Mouse (Mus musculus) frontal cortex, postnatal 36 days (tissue): ENCODE results near the gene Aff3.

Experiments
- DNase-seq, 2 experiments: peaks; one replicate each; pipeline ENCODE4 v3.0.0; 2022; ENCODE audit warnings: low spot score in 2 of 2

The Aff3 gene

DNA sequence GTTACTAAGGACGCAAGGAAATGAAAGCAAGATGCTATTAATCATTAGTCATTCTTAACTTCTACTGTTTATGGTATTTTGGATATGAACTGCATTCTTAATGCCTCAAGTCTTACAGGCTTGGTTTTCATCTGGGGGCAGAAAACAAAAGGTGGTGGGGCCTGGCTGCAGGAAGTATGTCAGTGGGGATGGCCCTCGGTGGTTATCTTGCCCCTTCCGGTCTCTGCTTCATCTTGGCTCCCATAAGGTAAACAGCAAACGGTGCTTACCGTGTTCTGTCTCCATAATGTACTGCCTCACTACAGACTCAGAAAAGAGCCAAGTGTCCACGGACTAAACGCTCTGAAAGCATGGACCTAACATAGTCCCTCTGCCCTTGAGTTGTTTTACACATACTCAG lies 60.1 kb downstream of the Aff3 start:
- no peak for DNase-seq

DNA sequence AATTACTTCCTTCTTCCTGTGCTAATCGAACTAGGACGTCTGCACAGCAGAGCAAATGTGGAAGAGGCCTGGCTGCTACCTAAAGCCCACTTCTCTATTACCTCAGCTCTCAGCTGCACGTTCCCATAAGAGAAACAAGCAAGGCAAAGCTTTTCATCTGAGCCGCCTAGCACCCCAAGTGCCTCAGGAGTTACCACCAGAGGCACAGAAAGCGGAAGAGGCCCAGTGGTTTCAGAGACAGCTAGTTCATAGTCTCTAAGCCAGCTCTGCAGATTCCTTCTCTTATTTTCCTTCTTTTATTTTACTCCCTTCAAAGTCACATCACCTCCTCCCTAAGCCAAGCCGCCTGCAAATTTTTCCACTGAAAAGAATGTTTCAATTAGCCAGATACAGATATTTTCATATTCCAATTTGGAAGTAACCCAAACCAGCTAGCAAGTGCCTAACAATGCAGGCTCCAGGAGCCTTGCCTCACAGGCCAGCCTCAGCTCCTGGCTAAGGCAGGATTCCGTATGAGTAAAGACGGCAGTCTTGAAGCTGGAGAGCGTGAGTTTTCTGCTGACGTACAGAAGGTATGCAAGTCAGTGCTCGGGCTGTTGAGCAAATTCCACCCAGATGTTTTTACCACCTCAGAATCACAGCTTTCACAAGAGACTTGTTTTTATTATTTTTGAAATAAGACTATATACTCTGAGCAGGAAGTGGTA lies 62.8 kb downstream of the Aff3 start:
- DNase-seq, result no peak

DNA sequence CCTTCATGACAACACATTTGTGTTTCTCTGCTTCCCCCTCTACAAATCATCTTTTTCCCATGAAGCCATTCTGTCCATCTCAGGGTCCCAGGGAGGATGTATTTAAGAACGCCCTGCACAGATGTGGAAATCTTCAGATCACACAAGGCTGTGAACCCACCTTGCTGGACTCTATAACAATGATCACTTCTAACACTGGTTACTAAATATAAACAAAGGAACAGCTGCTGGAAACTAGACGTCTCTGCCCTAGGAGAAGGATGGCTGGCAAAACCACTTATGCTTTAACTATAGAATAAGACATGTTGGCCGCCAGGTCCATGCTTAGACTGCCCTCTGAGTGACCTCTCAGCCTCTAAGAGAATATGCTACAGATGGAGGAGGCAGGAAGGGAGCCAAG lies 69.4 kb downstream of the Aff3 start:
- DNase-seq, result no peak

DNA sequence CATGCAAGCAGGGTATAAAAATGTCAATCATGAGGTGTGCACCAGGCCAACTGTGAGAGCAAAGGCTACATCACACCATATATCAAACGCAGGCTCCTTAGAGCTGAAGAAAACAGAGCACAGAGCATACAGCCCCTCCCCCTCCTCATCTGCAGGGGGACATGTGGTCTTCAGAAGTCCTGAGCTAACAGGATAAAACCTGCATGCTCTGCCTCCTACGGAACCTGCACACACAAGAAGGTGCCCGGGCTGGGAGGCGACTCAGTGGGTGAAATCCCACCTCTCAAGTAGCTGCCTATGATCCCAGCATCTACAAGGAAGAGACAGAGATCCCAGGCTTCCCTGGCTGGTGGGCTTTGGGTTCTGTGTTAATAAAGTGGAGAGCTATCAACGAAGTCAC lies 70.0 kb downstream of the Aff3 start:
- DNase-seq, result no peak

DNA sequence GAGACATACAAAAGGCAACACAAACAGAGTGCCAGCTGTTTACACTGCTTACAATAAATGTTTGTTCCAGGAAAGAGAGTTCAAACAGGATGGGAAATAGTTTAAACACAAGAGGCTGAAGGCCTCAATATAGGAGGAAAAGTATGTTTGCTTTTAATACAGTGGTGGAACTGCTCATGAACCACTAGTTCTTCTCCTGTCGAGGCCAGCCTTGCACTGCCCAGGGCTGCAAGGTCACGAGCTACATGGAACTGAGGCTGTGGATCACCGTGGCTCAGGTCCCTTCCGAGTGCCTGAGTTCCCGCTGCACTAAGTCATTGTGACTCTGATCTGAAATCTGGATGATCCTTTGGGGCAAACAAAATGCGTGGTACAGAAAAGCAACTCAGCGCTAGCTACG lies 73.6 kb downstream of the Aff3 start:
- DNase-seq, result no peak

DNA sequence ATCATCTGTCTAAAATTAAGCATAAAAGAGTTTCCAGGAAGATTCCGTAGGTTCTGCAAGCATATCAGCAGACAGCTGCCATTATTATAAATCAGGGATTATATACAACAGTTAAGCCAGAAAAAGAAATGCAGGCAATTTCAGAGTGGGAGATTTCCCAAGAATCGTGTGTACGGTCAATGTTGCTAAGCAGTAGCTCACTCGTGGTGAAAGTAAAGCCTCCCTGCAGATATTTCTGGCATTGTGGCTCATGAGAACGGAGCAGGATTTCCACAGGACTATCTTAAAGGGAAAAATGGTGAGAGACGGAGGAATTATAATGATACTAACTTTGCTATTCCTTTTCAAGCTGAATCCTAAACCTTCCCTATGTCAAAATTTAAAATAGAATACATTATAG lies 76.0 kb downstream of the Aff3 start:
- peak in 1 of 2 experiments; percentile 31 for DNase-seq

DNA sequence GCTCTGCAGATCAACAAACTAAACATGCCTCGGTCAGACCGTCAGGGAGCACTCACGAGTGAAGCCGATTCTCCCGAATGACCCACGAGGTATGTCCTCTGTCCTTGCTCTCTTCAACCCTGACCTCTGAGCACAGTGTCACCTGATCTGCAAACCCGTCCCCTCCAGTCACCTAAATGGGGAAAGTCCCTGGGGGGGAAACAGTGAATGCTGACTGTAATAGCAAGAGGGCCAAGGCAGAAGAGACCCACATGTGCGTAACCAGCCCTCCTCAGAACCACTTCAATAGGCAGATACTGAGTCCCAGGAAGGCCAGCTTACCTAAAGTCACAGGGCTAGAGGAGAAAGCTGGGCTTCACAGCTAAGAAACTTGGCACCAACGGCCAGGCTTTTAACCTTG lies 82.4 kb downstream of the Aff3 start:
- DNase-seq, result no peak

DNA sequence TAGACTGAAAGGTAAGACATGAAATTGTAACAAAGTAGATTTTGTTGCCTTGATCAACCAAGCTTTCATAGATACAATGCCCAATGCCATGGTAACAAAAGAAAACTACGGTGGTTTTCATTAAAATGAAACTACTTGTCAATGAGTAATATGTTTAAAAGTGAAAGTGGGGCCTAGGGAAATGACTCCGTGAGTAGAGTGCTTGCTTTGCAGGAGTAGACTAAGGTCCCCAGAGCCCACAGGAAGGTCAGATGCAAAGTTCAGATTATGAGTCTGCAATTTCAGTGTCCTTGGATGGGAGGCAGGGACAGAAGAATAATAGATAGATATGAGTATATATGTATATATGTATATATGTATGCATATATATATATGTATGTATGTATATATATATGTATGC lies 84.2 kb downstream of the Aff3 start:
- no peak for DNase-seq

DNA sequence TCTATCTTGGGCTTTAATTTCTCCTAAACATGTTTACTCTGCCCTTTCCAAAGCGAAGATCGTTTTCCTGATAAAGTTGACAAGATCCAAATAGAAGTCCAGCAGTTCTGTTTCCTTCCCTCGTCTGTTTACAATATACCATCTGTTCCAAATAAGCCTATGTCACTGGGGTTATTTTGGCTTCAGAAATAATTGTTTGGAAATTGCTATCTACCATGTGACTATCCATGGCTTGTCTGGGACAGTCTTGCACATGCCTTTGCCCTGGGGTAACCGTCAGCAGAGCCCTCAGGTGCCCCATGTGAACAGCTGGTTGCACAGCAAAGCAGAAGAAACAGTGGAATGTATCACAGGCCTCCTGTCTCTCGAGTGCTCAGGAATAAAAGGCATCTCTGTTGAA lies 86.4 kb downstream of the Aff3 start:
- DNase-seq, result no peak

DNA sequence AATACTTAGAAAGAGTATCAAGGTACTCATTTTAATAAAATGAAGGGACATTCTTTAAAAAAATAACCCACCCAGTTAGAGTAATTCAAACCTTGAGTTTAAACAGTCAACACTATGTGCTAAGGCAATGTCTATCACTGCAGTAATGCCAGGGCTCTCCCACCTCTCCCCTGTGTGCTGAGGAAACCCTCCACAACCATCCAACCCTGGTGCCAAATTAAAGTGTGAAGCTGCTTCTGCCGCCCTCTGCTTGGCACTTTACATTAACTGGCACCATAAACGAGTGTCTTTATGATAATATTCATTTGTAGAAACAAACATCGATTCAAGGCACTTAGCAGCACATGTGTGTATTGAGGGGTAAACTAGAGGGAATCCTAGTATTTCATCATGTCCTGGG lies 97.0 kb downstream of the Aff3 start:
- no peak for DNase-seq

DNA sequence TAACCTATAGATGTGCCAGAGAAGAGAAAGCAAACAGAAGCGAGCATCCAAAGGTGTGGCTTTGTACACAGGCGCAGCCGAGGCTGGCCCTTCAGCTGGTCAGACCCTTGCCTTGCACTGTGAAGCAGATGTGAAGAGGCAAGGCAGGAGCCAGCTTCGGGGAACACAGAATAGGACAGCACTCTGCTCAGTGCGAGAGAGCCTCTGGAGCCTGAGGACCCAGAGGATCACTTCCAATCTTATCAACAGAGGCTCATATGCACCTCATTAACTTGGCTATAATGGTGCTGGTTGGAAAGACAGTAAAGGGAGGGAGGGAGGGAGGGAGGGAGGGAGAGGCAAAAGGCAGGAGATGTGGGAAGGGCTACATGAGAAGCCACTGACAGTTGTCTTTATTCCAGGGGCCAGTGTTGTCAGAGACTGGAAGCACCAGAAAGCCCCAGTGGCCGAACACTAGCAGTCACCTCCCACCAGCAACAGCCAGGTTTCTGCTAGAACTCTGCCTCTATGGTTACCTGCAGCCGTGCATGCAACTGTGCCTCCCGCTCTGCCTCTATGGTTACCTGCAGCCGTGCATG lies 98.6 kb downstream of the Aff3 start:
- no peak for DNase-seq

DNA sequence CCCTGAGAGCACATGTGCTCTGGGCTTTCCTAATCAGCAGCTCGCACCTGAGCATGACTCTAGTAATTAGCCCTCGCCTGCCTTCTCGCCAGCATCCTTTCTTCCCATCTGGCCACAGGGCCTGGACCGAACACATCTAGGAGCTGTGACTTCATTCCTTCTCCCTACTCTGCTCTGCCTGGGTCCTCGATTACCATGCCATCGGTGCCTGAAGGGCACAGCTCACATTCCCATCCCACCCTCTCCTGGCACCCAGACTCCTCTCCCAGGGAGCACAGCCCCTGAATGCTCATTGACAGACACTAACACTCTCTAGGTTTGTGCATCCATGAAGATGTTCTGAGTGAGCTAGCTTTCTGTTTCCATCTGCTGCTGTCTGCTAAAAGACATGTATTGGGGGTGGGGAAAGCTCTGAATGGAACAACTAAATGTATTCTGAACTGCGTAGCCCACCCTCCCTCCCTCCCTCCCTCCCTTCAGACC lies 99.4 kb downstream of the Aff3 start:
- DNase-seq, result no peak

DNA sequence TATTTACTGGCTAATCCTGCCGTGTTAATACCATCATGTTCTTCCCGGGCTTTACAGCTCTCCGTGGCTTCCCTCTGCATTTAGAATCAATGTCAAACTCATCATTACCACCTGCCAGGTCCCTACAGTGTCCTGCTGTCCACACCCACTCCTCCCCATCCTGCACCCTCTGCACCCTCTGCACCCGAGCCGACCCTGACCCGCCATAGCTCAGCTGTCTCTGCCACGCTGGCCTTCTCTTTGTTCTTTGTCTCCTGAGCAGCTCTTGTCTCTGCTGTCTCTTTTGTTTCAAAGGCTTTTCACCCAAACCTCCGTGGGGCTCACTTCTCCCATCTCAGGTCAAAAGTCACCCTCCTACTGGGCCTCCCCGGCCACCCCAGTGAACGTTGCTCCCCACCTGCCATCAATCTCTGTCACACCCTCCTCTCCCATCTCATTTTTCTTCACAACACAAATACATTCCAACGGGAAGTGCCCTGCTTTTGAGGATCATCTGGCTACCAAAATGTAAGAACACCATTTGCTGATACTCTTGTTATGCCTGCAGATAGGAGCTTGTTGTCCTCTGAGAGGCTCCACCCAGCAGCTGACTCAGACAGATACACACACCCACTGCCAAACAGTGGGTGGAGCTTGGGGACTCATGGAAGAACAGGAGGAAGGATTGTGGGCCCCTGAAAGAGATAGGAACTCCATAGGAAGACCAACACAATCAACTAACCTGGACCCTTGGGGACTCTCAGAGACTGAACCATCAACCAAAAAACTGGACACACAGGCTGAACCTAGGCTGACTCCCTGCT lies 102.2 kb downstream of the Aff3 start:
- no peak for DNase-seq

DNA sequence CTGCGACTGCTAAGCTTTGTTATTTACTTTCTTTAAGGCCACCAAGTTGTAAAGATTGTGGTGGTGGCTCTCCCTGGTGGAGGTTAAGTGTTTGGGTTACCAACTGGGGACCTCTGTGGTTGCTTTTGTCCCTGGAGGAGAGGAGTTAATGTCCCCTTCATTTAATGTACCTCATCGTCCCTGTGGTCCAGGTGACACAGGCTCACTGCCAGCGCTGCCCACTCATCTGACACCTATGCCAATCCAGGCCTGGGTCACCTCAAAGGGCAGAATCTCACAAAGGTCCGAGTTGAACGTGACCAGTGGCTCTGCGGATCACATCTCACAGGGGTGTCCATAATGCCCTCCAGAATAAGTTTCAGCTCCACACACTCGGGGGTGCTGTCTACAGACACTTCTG lies 103.4 kb downstream of the Aff3 start:
- no peak for DNase-seq

DNA sequence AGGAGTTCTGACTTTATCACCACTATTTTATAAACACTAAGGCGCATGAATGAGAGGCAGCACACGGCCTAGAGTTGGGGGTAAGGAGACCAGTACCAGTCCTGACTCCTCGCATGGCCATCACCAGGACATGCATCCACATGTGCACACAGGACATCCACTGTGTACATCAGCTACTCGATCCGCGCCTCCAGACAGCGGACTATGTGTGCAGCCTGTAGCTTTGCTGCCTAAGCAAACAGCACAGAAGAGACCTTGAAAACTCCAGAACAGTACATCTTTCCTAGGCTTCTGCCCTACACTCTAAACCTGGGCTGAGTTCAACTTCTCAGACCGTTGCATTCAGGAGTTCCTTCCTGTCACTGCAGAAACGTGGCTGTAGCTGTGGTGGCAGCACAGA lies 104.1 kb downstream of the Aff3 start:
- DNase-seq, result no peak

DNA sequence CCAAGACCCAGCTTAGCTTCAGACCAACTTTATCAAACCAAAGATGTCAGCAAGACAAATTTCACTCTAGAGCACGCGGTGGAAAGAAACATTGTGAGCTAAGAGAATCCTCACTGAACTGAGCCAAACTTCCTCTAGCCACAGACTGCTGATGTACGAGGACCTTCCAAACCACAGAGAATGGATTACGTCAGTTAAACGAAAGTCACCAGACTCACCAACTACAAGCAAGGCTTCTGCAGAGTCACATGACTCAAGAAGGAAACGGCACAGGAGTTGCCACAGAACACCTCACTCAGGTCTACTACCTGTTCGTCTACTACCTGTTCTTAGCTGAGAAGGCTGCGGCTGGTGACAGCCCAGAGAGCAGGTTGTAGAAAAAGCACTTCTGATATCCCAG lies 107.1 kb downstream of the Aff3 start:
- no peak for DNase-seq

DNA sequence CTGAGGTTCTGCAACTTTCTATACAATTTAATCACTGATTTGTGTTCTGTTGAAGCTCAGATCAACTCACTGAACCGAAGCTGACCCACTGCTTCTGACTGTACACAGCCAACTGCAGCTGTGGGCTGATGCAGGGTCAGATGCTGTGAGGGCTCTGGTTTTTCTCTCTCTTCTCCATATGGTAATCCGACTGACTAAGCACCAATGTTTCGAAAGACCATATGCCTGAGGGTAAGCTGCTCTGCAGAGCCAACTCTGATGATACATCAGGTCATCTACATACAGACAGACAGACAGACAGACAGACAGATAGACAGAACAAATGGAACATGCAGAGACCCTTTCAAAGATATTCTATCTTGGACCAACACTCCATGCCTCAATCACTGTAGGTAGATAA lies 110.2 kb downstream of the Aff3 start:
- no peak for DNase-seq

DNA sequence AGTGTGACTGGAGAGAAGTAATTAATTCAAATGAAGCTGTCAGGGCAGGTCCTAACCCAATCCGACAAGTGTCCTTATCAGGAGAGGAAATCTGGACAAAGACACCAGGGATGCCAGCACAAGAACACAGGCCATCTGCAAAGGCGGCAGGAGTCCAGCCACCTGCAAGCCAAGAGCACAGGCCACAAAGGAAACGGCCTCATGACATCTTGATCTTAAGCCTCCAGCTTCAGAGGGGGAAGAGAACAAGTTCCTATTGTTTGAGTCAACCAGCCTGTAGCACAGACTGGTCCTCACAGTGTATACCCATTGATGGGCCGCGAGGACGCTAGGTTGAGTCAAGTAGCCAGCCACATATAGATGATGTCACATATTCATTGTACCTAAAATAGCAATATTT lies 111.7 kb downstream of the Aff3 start:
- DNase-seq, result no peak

DNA sequence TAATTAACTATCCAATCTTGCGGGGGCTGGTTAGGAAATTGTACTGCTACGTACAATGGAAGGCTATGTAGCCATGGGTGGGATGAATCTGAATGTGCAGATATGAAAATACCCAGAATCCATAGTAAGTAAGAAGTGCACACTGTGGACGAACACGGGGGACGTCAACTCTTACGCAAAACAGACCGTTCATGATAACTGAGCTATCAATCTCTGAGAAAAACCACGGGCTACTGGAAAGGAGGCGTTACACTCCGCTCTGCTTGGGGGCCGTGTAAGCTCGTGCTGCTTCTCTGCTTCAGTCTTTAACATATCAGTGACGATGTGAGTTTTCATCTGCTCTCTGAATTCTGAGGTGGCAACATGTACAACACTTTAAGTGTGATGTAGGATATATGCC lies 114.2 kb downstream of the Aff3 start:
- no peak for DNase-seq

DNA sequence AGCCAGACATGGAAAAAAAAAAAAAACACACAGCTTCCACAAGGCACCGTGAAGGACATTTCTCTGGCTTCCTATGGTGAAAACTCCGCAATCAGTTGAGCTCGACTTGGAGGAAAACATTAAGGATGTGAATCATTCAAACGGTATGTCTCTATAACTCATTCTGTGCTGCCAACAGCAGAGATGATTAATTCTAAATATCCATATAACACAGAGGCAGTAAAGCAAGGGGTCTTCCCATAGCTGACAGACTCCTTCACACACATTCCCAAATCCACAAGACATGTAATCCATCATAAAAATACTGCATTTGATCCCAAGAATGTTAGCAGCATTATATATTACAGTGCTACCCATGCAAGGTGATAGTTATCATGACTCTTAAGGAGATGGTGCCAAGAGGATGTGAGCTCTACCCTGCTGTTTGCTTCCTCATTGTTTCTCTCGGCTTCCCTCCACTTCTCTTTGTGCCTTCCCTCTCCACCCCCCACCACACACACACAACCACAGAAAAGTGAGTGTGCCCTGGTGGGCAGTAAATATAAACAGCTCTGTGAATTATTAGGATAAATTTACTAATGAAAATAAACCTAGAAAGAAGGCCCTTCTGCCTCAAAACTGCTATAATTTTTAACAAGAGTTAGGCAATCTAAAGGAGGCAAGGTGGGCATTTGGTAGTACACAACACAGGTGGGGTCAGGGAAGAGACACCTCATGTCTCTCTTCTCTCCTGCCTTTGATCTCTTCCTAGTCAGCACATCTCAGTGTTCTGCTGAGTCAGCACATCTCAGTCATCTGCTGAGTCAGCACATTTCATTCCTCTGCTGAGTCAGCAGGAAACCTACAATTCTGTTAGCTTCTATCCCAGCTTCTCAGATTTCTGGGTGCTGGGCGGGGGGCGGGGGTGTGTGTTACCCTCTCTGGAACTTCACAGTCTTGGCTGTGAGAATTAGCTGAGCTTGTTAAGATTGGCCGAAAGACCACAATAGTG lies 115.8 kb downstream of the Aff3 start:
- no peak for DNase-seq

DNA sequence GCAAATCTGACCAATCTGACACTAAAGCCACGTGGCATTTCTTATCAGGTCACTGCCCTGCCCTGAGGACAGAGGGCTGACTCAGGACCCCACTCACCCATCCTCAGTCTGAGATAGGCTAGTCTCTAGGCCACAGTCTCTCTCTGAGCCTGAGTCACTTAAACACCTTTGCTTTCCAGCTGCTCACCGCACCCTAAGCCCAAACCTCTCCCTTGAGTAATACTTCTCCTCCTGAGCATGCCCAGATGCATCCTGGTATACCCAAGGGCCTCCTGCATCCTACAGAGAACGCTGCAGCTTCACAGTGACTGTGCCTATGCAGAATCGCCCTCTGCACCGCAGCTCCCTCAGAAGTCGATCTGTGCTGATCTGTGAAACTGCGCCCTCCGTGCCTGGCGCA lies 117.1 kb downstream of the Aff3 start:
- no peak for DNase-seq

DNA sequence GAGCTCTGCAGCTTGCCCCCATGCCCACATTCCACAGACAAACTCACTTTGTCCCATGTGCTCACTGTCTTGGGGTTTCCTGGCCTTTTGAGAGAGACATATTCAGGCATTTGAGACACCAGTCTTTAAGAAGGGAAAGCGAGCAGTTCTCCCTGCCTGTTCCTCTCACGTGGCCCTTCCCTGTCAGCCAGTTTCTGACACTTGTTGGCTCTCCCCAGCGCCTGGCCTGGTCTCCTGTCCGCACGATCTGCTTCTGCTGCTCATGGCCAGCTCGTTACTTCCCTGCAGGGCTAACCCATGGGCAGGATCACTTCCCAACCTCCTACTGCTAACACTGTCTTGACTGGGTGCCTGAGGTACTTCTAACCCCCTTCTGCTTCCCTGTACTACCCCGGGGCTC lies 118.1 kb downstream of the Aff3 start:
- no peak for DNase-seq
